13 mouse cellular contexts compared by ENCODE assay signal in genomic region chr3:135579179-135579578, GRCm38 (mm10).
DNase-seq lines count a peak whose midpoint lies in the region; ATAC-seq and TF ChIP-seq lines count a peak whose summit lies in the region.
"Had no signal": no experiment of that assay in that cellular context is flagged by ENCODE, and none has a peak within 500 bp of the region (broad histone marks: within the 10 kb centered on the region; RNA-seq: fewer than 3 reads in every experiment).

No protein-coding gene starts in this region.

- no peak for TF ChIP-seq POLR2A in thymus, adult 2 months (IDR thresholded peaks at IDR 0.05; ENCODE audit: control insufficient read depth, extremely low read depth, insufficient read depth, low read length, poor library complexity)

- no peak overlapping the region for H3K4me3 ChIP-seq in limb, embryonic 10.5 days
- no peak overlapping the region for H3K4me3 ChIP-seq in thymus, adult 2 months (ENCODE audit: control insufficient read depth, insufficient read depth, low read length)
- H3K4me3 ChIP-seq: kidney, embryonic 15.5 days; liver, embryonic 15.5 days; midbrain, embryonic 10.5 days; neural tube, embryonic 13.5 days had no signal

- WGBS in limb, embryonic 10.5 days: 47% methylated on average over 4 of the region's 4 CpGs
- WGBS in thymus, adult 2 months: 41% methylated on average over 4 of the region's 4 CpGs

- H3K9me3 ChIP-seq in limb, embryonic 10.5 days (replicated peaks): no peaks in the 10 kb centered on the region
- H3K9me3 ChIP-seq: kidney, embryonic 15.5 days; liver, embryonic 15.5 days; midbrain, embryonic 10.5 days; neural tube, embryonic 13.5 days had no signal

- no peak for TF ChIP-seq CTCF in thymus, adult 2 months (IDR thresholded peaks at IDR 0.05; ENCODE audit: borderline replicate concordance, control insufficient read depth, extremely low read depth, insufficient read depth, low read length, poor library complexity)

- DNase-seq in gastrocnemius, postnatal 25 days: peak; percentile 32
- DNase-seq in gastrocnemius, adult 18-20 months (ENCODE audit: low spot score): no peak
- peak; percentile 28 for DNase-seq in CD4-positive helper T cell, adult 2 months (ENCODE audit: low read depth, low spot score)
- no peak for DNase-seq in limb, embryonic 10.5 days (ENCODE audit: low spot score)
- DNase-seq in frontal cortex, postnatal 25 days (ENCODE audit: low spot score in 2 of 2): no peak
- DNase-seq in adrenal gland, adult 8-10 months: no peak
- no peak for DNase-seq in thymus, adult 2 months
- DNase-seq: thymus, postnatal 36 days had no signal

- peaks cover 3% of the 10 kb centered on the region for H3K36me3 ChIP-seq in limb, embryonic 10.5 days
- H3K36me3 ChIP-seq in thymus, adult 2 months (ENCODE audit: control insufficient read depth, insufficient read depth, low read length): 0 out of 2 replicates have a peak, but pooled peaks cover 1% of the 10 kb centered on the region

- peak; percentile 21; the same call in 1 of the 2 replicates for ATAC-seq in granulocyte monocyte progenitor cell, adult 5-6 weeks (replicated peaks; ENCODE audit: poor library complexity, severe bottlenecking)

- peak overlapping the region; percentile 72 for H3K27ac ChIP-seq in limb, embryonic 10.5 days
- H3K27ac ChIP-seq in thymus, adult 2 months (ENCODE audit: control insufficient read depth, insufficient read depth, low read length): no peak overlapping the region
- H3K27ac ChIP-seq: kidney, embryonic 15.5 days; liver, embryonic 15.5 days; midbrain, embryonic 10.5 days; neural tube, embryonic 13.5 days had no signal

- H3K4me1 ChIP-seq in limb, embryonic 10.5 days: peaks cover 36% of the 10 kb centered on the region
- H3K4me1 ChIP-seq in thymus, adult 2 months (replicated peaks; ENCODE audit: control insufficient read depth, insufficient read depth, low read length): peaks cover 38% of the 10 kb centered on the region
- H3K4me1 ChIP-seq: liver, embryonic 15.5 days had no signal

- H3K27me3 ChIP-seq in limb, embryonic 10.5 days (ENCODE audit: low read depth, poor library complexity, severe bottlenecking): no peaks in the 10 kb centered on the region
- H3K27me3 ChIP-seq in thymus, adult 2 months (ENCODE audit: control insufficient read depth, insufficient read depth, low read length): no peaks in the 10 kb centered on the region
- H3K27me3 ChIP-seq: kidney, embryonic 15.5 days; liver, embryonic 15.5 days; neural tube, embryonic 13.5 days had no signal

Comparison
In these comparisons a context has a peak if more than half of its experiments do, and no peak if none do; other contexts are left out.
1. DNase-seq: peak in gastrocnemius, postnatal 25 days (single experiment) and CD4-positive helper T cell, adult 2 months (single experiment); none in gastrocnemius, adult 18-20 months (single experiment), limb, embryonic 10.5 days (single experiment), frontal cortex, postnatal 25 days (0 of 2), adrenal gland, adult 8-10 months (single experiment) and thymus, adult 2 months (single experiment).